Mouse (Mus musculus): ENCODE results near the gene Kcnmb3. TPM values are rescaled to one million over a fixed set of nuclear protein-coding genes. Genes with fewer than 3 reads are reported as not detected.

The Kcnmb3 gene
- 0.14 and 0.18 TPM in 2 replicates for polyA plus RNA-seq (2015; fragmentation: Nextera tagmentation; extraction: Ambion mirVana)

- Histone ChIP-seq H3K27ac (no peak within 1 kb of the TSS), H3K4me2 (no peak within 1 kb of the TSS), H3K36me3 (ENCODE audit: poor library complexity, severe bottlenecking) (no peaks in the 10 kb centered on the region), H3K4me1 (peaks cover 7% of the 10 kb centered on the region), H3K9ac (no peak within 1 kb of the TSS), H3K9me3 (replicated peaks) (no peaks in the 10 kb centered on the region), H3K27me3 (no peaks in the 10 kb centered on the region), H3K4me3 (no peak within 1 kb of the TSS)
- 85% methylated on average over 11 of the region's 11 CpGs for WGBS
- ATAC-seq = no peak
Measured at GRCm38 (mm10) chr3:32492097-32493090, at the start of gene Kcnmb3. TSS of gene Kcnmb3 (minus strand) at chr3:32492231.

- peaks cover 38% of the 10 kb centered on the region; the same call in 1 of the 2 replicates for H3K36me3 ChIP-seq (ENCODE audit: poor library complexity, severe bottlenecking)
- H3K27ac ChIP-seq = no peak overlapping the region
- no peaks in the 10 kb centered on the region for H3K4me1 ChIP-seq
- ATAC-seq = no peak
- no peak overlapping the region for H3K4me2 ChIP-seq
- H3K27me3 ChIP-seq = no peaks in the 10 kb centered on the region
- WGBS = 94% methylated on average over 5 of the region's 5 CpGs
- H3K9ac ChIP-seq = no peak overlapping the region
- no peak overlapping the region for H3K4me3 ChIP-seq
- no peaks in the 10 kb centered on the region for H3K9me3 ChIP-seq (replicated peaks)
Measured at GRCm38 (mm10) chr3:32538091-32538490, 46.1 kb upstream of the Kcnmb3 start.

GRCm38 (mm10) chr3:32537556-32537955 is 45.5 kb upstream of the Kcnmb3 start:
- Histone ChIP-seq H3K9ac (no peak overlapping the region), H3K9me3 (replicated peaks) (no peaks in the 10 kb centered on the region), H3K4me1 (no peaks in the 10 kb centered on the region), H3K4me2 (no peak overlapping the region), H3K27me3 (no peaks in the 10 kb centered on the region), H3K36me3 (ENCODE audit: poor library complexity, severe bottlenecking) (peaks cover 35% of the 10 kb centered on the region; the same call in 1 of the 2 replicates), H3K27ac (no peak overlapping the region), H3K4me3 (no peak overlapping the region)
- 62% methylated on average over 1 of the region's 1 CpGs for WGBS
- no peak for ATAC-seq

DNA sequence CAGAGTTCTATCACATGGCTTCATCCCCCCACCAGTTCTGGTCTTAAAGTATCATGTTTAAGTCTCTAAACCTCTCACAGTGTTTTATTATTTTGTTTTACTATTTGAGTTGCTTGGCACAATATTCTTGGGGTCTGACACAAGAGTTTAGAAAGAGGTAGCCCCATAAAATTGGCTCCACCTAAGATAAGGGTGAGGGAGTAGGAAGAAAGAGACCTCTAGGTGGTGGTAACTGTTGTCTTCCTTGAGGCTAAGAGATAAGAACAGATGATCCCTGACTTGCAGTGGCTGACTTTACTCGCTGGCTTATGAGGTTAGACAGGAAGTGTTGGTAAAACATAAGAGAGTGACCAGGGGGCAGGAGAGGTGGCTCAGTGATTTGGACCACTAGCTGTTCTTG is 43.7 kb upstream of the Kcnmb3 start:
- Histone ChIP-seq H3K4me2 (no peak overlapping the region), H3K27me3 (no peaks in the 10 kb centered on the region), H3K36me3 (ENCODE audit: poor library complexity, severe bottlenecking) (peaks cover 35% of the 10 kb centered on the region; the same call in 1 of the 2 replicates), H3K4me3 (no peak overlapping the region), H3K9me3 (replicated peaks) (no peaks in the 10 kb centered on the region), H3K9ac (no peak overlapping the region), H3K4me1 (0 out of 2 replicates have a peak, but pooled peaks cover 3% of the 10 kb centered on the region), H3K27ac (no peak overlapping the region)
- 82% methylated on average over 1 of the region's 1 CpGs for WGBS
- no peak for ATAC-seq

GRCm38 (mm10) chr3:32530041-32530440 is 38.0 kb upstream of the Kcnmb3 start:
- peak overlapping the region; percentile 68 for H3K4me2 ChIP-seq
- WGBS = 17% methylated on average over 5 of the region's 5 CpGs
- 0 out of 2 replicates have a peak, but pooled peaks cover 4% of the 10 kb centered on the region for H3K9me3 ChIP-seq (replicated peaks)
- H3K4me3 ChIP-seq = peak overlapping the region; percentile 89
- H3K36me3 ChIP-seq (ENCODE audit: poor library complexity, severe bottlenecking) = peaks cover 24% of the 10 kb centered on the region
- no peaks in the 10 kb centered on the region for H3K27me3 ChIP-seq
- no peak for ATAC-seq
- peak overlapping the region; percentile 83 for H3K9ac ChIP-seq
- H3K4me1 ChIP-seq = peaks cover 10% of the 10 kb centered on the region
- H3K27ac ChIP-seq = no peak overlapping the region

DNA sequence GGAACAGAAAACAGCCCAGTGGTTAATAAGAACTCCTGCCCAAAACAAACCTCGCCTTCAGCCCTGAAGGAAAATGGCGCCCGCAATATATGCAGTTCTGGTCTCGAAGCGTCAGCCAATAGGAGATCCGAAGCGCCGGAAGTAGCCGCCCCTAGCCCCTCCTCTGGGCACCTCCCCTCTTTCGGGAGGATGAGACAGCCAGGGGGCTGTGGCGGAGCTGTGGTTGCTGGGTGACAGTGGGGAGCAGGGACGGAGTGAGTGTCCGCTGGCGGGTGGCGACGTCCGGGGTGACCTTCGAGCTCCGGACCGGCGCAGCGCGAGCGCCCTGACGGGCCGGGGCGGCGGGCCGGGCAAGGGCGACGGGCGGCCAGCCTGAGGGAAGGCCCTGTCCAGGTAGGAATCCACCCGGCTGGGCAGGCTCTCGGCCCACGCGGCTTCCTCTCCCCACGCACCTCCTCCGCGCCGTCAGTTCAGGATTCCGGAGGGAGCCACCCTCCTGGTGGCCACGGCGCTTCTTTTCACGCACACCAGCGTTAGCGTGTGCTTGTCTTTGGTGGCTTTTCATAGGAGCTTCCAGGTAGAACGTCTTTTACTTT is 37.4 kb upstream of the Kcnmb3 start, which contains the start of gene Mfn1:
Gene Mfn1 (plus strand): TSS at position 163 of the 596 bp plus-strand sequence.
- peak within 1 kb of the TSS; percentile 89 for H3K4me3 ChIP-seq
- H3K4me2 ChIP-seq = peak within 1 kb of the TSS; percentile 68
- H3K36me3 ChIP-seq (ENCODE audit: poor library complexity, severe bottlenecking) = peaks cover 21% of the 10 kb centered on the region
- no peak within 1 kb of the TSS; the same call in 1 of the 2 replicates for H3K27ac ChIP-seq
- peak within 1 kb of the TSS; percentile 83 for H3K9ac ChIP-seq
- peaks cover 10% of the 10 kb centered on the region for H3K4me1 ChIP-seq
- WGBS = 0% methylated on average over 39 of the region's 47 CpGs
- ATAC-seq = peak; percentile 100
- H3K9me3 ChIP-seq (replicated peaks) = 0 out of 2 replicates have a peak, but pooled peaks cover 4% of the 10 kb centered on the region
- H3K27me3 ChIP-seq = no peaks in the 10 kb centered on the region

GRCm38 (mm10) chr3:32527181-32527580 is 35.1 kb upstream of the Kcnmb3 start:
- WGBS = 94% methylated on average over 4 of the region's 4 CpGs
- Histone ChIP-seq H3K9ac (no peak overlapping the region), H3K4me2 (no peak overlapping the region), H3K4me1 (peaks cover 10% of the 10 kb centered on the region), H3K27me3 (no peaks in the 10 kb centered on the region), H3K36me3 (ENCODE audit: poor library complexity, severe bottlenecking) (peaks cover 35% of the 10 kb centered on the region), H3K9me3 (replicated peaks) (0 out of 2 replicates have a peak, but pooled peaks cover 4% of the 10 kb centered on the region), H3K4me3 (no peak overlapping the region), H3K27ac (no peak overlapping the region)
- ATAC-seq = no peak

DNA sequence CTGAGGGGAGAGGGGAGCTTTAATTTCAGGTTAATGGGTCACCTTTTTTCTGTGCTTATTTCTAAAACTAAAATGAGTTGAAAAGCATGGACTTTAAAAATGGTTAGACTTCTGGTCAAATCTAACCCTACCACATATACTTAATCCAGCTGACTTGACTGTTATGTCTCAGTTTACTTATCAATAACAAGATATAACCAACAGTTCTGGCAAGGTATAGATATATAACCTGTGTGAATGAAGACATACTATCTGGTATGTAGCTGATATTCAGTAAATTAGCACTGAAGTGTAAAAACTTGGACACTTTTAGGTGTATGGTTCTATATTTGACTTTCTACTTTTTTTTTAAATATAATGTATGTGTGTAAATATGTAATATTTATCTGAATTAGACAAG is 21.5 kb upstream of the Kcnmb3 start:
- Histone ChIP-seq H3K9me3 (replicated peaks) (no peaks in the 10 kb centered on the region), H3K36me3 (ENCODE audit: poor library complexity, severe bottlenecking) (peaks cover 30% of the 10 kb centered on the region), H3K4me3 (no peak overlapping the region), H3K9ac (no peak overlapping the region), H3K4me1 (peaks cover 33% of the 10 kb centered on the region), H3K4me2 (no peak overlapping the region), H3K27ac (no peak overlapping the region), H3K27me3 (no peaks in the 10 kb centered on the region)
- no peak for ATAC-seq

GRCm38 (mm10) chr3:32512686-32513284 is 20.8 kb upstream of the Kcnmb3 start:
- peaks cover 33% of the 10 kb centered on the region for H3K4me1 ChIP-seq
- H3K27ac ChIP-seq = no peak overlapping the region
- no peak for ATAC-seq
- no peak overlapping the region for H3K4me3 ChIP-seq
- H3K9ac ChIP-seq = no peak overlapping the region
- no peaks in the 10 kb centered on the region for H3K27me3 ChIP-seq
- 91% methylated on average over 7 of the region's 7 CpGs for WGBS
- H3K36me3 ChIP-seq (ENCODE audit: poor library complexity, severe bottlenecking) = peaks cover 25% of the 10 kb centered on the region
- no peaks in the 10 kb centered on the region for H3K9me3 ChIP-seq (replicated peaks)
- no peak overlapping the region for H3K4me2 ChIP-seq

- peaks cover 9% of the 10 kb centered on the region for H3K36me3 ChIP-seq (ENCODE audit: poor library complexity, severe bottlenecking)
- peak overlapping the region; percentile 93 for H3K9ac ChIP-seq
- H3K4me2 ChIP-seq = peak overlapping the region; percentile 66
- H3K27ac ChIP-seq = no peak overlapping the region
- 8% methylated on average over 13 of the region's 13 CpGs for WGBS
- H3K4me1 ChIP-seq = peaks cover 33% of the 10 kb centered on the region
- no peaks in the 10 kb centered on the region for H3K9me3 ChIP-seq (replicated peaks)
- H3K4me3 ChIP-seq = peak overlapping the region; percentile 82
- ATAC-seq = no peak
- no peaks in the 10 kb centered on the region for H3K27me3 ChIP-seq
Measured at GRCm38 (mm10) chr3:32511191-32511550, 19.1 kb upstream of the Kcnmb3 start.

- ATAC-seq = peak; percentile 92
- under 1% methylated on average over 62 of the region's 69 CpGs for WGBS
- H3K4me3 ChIP-seq = peak overlapping the region; percentile 82
- peak overlapping the region; percentile 93 for H3K9ac ChIP-seq
- peak overlapping the region; percentile 51 for H3K27ac ChIP-seq
- H3K4me1 ChIP-seq = peaks cover 33% of the 10 kb centered on the region
- peaks cover 3% of the 10 kb centered on the region for H3K36me3 ChIP-seq (ENCODE audit: poor library complexity, severe bottlenecking)
- no peaks in the 10 kb centered on the region for H3K9me3 ChIP-seq (replicated peaks)
- H3K4me2 ChIP-seq = peak overlapping the region; percentile 66
- no peaks in the 10 kb centered on the region for H3K27me3 ChIP-seq
Measured at GRCm38 (mm10) chr3:32510375-32511190, 18.6 kb upstream of the Kcnmb3 start.
